Mouse (Mus musculus) bone marrow, adult 2 months (tissue): ENCODE measurements at regions not wholly inside any gene's neighbourhood (a gene's known extent, or its start where the extent isn't known, plus 50 kb on each side); places are given as distances from the start of the nearest gene placed in this dataset.

Source experiments
- CTCF ChIP-seq: fragments of 200-500 bp; IDR thresholded peaks from 2 replicates; pipeline ENCODE4 v1.5.1; 2011; ENCODE audit warnings: low read length, control low read depth; ENCODE audit not compliant: control insufficient read depth, insufficient read depth
- POLR2A ChIP-seq: fragments of 200-500 bp; IDR thresholded peaks from 2 replicates; pipeline ENCODE4 v1.6.1; 2011; ENCODE audit warnings: low read depth, mild to moderate bottlenecking, control low read depth, low read length, borderline replicate concordance; ENCODE audit not compliant: control insufficient read depth

DNA sequence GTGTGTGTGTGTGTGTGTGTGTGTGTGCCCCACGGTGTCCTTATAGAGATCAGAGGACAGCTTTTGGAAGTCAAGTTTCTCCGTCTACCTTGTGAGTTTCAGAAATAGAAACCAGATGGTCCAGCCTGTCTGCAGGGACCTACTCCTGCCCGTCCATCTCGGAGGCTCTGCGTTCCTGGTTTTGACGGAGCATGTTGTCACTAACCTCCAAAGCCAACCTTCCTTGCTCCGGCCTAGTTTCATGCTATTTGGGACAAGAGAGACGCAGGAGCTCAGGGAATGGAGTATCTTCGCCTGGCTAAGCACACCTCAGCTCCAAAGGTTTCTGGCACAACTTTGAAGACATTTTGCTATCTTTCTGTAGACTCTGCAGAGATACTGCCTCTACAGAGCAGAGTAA is 54.2 kb upstream of the Chd2 start:
- TF ChIP-seq CTCF, result no peak
- no peak for TF ChIP-seq POLR2A
